Mouse (Mus musculus) gastrocnemius, postnatal 14 days (tissue): Measurements from ENCODE around the gene Nr2f1. TPM values are rescaled to one million over a fixed set of nuclear protein-coding genes. Genes with fewer than 3 reads are reported as not detected.
"Not testable (repeated sequence)": the region's sequence is repeated elsewhere in the genome, so short reads cannot be mapped to it uniquely, and the experiment has no call there.

Source experiments
- DNase-seq: peaks from one replicate; pipeline ENCODE4 v3.0.0; 2021; ENCODE audit warnings: mixed read lengths
- intact Hi-C: fragments of 180-260 bp; cut with DNase I; formaldehyde crosslinking; loops from one replicate; pipeline ENCODE4 v1.15.1; 2025; ENCODE audit warnings: low total_unique reads
- long read RNA-seq, 2 experiments: library from polyadenylated mRNA; stranded (forward); transcript quantifications; one replicate each; pipeline ENCODE4 v2.0.0; 2021
- total RNA-seq, 2 experiments: library from RNA; stranded (reverse); gene quantifications; 2 replicates each; pipeline ENCODE4 v1.2.3; 2021

Gene Nr2f1
- 1 to 10 TPM; 1.7 to 2.4 TPM for total RNA-seq
- long read RNA-seq, experiment 1 = 0 reads
- long read RNA-seq, experiment 2 = 0 reads

GRCm38 (mm10) chr13:78199642-78200160 is at the start of gene Nr2f1:
Gene Nr2f1 (minus strand): TSS chr13:78199757.
- DNase-seq = no peak
- intact Hi-C loops = no loop called here

- intact Hi-C loops = no loop called here
- no peak for DNase-seq
Observed at GRCm38 (mm10) chr13:78221680-78222079, 22.1 kb upstream of the Nr2f1 start.

GRCm38 (mm10) chr13:78220238-78220637 is 20.7 kb upstream of the Nr2f1 start:
- DNase-seq, intact Hi-C loops: not testable (repeated sequence)

GRCm38 (mm10) chr13:78215223-78215622 is 15.7 kb upstream of the Nr2f1 start:
- no peak for DNase-seq
- intact Hi-C loops = no loop called here

GRCm38 (mm10) chr13:78213155-78213554 is 13.6 kb upstream of the Nr2f1 start:
- DNase-seq = no peak
- intact Hi-C loops = no loop called here

- DNase-seq = no peak
- intact Hi-C loops = no loop called here
Observed at GRCm38 (mm10) chr13:78212111-78212510, 12.6 kb upstream of the Nr2f1 start.

GRCm38 (mm10) chr13:78211231-78212010 is 11.9 kb upstream of the Nr2f1 start:
- intact Hi-C loops = no loop called here
- no peak for DNase-seq

GRCm38 (mm10) chr13:78210748-78211089 is 11.2 kb upstream of the Nr2f1 start:
- no peak for DNase-seq
- intact Hi-C loops = no loop called here

- intact Hi-C loops = no loop called here
- no peak for DNase-seq
Observed at GRCm38 (mm10) chr13:78210029-78210747, 10.6 kb upstream of the Nr2f1 start.

GRCm38 (mm10) chr13:78209611-78210028 is 10.1 kb upstream of the Nr2f1 start:
- intact Hi-C loops = no loop called here
- no peak for DNase-seq

- DNase-seq = no peak
- intact Hi-C loops = no loop called here
Observed at GRCm38 (mm10) chr13:78208689-78209410, 9.3 kb upstream of the Nr2f1 start.

GRCm38 (mm10) chr13:78207796-78208645 is 8.5 kb upstream of the Nr2f1 start:
- intact Hi-C loops = no loop called here
- DNase-seq = no peak

GRCm38 (mm10) chr13:78206891-78207430 is 7.4 kb upstream of the Nr2f1 start:
- DNase-seq = no peak
- intact Hi-C loops = no loop called here

GRCm38 (mm10) chr13:78205426-78205825 is 5.9 kb upstream of the Nr2f1 start:
- DNase-seq = no peak
- intact Hi-C loops = no loop called here

GRCm38 (mm10) chr13:78203348-78204061 is 3.9 kb upstream of the Nr2f1 start:
- DNase-seq = no peak
- intact Hi-C loops = no loop called here

- no peak for DNase-seq
- intact Hi-C loops = no loop called here
Observed at GRCm38 (mm10) chr13:78202574-78203347, 3.2 kb upstream of the Nr2f1 start.

- DNase-seq = no peak
- intact Hi-C loops = no loop called here
Observed at GRCm38 (mm10) chr13:78201871-78202565, 2.5 kb upstream of the Nr2f1 start.
